Mouse (Mus musculus) thymus, postnatal 4 days (tissue): ENCODE results near the gene Poldip3.

ENCODE experiments used
- DNase-seq: peaks from one replicate; pipeline ENCODE4 v3.0.0; 2021

The Poldip3 gene

DNA sequence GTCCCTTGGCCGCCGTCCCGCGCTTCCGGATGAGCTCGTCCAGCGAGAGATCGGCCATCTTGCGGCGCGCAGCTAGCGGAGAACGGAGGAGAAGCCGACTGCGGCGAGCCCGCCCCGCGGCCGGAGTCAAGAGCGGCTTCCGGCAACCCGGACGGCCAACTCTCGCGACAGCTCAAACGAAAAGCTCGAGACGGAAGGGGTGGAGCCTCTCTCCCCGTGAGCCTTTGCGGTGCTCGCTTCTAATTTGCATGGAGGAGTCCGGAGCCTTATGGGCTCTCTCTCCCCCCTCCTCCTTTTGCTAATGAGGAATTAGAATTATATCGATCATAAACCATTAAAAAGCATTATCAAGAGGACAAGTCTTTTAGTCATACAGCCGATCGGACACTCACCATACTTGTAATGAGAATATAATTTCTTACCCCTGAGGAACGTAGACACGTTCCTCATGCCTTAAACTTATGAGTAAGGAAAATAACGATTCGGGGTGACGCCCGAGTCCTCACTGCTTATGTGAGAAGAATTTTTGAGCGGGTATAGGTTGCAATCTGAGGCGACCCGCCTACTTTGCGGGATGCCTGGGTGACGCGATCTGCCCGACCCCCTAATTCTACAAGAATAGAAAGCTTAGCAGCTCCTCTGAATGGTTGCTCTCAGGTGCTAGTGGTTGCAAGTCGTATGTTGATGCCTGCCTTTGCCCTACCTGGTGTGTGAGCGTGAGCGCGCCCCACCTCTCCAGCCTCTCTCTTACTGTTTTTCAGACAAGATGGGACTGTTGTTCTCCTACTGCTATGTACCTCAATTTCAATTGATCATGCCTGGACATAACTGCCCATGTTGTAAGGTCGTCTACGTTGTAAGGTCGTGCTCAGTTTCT, at the start of gene Poldip3:
TSS of gene Poldip3 (minus strand) at position 189 of the 877 bp plus-strand sequence.
- DNase-seq, result peak; percentile 98

GRCm38 (mm10) chr15:83193413-83193812, 44.2 kb upstream of the Poldip3 start:
- no peak for DNase-seq

DNA sequence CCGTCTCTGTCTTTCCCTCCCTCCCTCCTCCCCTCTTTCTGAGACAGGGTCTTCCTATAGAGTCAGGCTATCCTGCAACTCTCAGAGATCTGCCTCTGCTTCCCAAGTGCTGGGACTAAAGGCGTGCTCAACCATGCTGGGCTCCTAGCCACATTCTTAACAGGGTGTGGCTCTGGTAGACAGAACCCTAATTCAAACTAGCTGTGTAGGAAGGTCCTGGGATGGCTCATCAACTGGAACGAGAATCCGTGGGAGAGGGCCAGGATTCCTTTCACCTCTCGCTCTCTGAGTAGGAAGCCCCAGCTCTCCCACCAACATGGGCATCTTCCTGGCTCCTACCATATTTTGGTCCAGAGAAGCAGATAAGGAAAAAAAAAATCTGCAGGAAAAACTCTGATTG, 33.2 kb upstream of the Poldip3 start:
- no peak for DNase-seq

GRCm38 (mm10) chr15:83181800-83182330, 32.7 kb upstream of the Poldip3 start:
- DNase-seq, result no peak

- DNase-seq, result no peak
Measured at GRCm38 (mm10) chr15:83180004-83180403, 30.8 kb upstream of the Poldip3 start.

GRCm38 (mm10) chr15:83176653-83177052, 27.5 kb upstream of the Poldip3 start:
- no peak for DNase-seq

GRCm38 (mm10) chr15:83173914-83174884, 25.0 kb upstream of the Poldip3 start:
- no peak for DNase-seq

GRCm38 (mm10) chr15:83172492-83173429, 23.6 kb upstream of the Poldip3 start, which contains the start of gene Cyb5r3:
Gene Cyb5r3 (minus strand): TSS chr15:83172592.
- DNase-seq, result no peak

GRCm38 (mm10) chr15:83171712-83172481, 22.7 kb upstream of the Poldip3 start:
- DNase-seq, result peak; percentile 97

DNA sequence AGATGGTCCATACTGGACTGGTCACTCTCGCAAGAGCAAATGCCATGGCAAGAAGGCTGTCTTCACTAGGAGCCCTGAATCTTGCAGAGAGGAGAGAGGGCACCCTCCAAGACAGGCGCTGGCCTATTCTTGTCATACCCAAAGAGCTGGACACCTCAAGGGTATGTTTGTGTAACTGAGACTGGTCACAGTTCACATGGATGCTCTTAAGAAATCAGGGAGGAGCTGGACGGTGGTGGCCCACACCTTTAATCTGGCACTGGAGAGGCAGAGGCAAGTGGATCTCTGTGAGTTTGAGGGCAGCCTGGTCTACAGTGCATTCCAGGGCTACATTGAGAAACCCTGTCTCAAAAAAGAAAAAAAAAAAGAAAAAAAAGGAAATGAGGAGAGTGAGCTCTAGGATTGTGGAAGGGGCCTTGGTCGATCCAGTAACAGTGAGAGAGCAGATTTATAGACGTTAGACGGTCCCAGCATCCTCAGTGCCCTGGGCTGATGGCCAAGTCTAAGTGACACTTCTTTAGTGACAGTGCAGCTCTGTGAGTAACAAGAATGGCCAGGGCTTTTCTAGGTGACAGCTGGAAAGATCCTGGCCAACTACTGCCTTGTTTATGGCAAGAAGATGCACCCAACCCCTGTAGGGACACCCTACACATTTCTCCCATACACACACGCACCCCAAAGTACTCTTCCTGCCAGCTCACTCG, 21.9 kb upstream of the Poldip3 start:
- DNase-seq, result no peak

- DNase-seq, result no peak
Measured at GRCm38 (mm10) chr15:83169772-83170722, 20.9 kb upstream of the Poldip3 start.

DNA sequence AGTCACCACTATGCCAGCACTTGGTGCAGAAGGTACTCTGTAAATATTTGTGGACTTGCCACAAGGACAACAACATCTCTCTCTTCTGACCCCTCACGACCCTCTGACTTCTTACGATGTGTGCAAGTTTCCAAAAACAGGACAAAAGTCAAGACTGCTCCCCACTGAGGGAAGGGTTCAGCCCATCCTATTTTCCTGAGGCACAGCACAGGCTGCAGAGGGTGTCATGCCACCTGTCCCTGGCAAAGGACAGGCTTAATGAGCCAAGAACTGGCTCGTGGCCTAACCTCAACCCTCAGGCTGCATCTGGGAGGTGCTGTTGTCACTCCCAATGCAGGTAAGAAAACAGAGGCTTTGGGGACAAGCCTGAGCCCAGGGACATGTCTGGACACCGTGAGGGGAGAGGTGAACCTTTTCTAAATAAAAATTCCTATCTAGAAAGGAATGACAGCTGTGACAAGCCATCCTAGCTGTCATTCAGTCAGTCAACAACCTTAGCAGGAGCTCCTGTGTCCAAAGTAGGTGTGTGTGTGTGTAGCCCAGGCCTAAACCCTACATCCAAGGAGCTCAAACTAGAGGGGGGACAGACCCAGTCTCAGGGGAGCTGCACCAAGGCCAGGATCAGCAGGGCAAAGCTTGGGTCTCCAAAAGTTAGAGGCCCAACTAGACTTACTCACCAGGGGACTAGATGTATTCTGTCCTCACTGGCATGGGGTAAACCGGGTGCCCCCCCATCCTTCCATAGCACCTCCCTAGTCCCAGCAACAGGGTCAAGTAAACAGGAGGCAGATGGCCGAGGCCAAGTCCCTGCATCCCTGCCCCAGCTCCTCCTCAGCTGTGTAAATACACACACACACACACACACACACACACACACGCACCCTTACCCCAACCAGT, 19.9 kb upstream of the Poldip3 start:
- DNase-seq, result no peak

DNA sequence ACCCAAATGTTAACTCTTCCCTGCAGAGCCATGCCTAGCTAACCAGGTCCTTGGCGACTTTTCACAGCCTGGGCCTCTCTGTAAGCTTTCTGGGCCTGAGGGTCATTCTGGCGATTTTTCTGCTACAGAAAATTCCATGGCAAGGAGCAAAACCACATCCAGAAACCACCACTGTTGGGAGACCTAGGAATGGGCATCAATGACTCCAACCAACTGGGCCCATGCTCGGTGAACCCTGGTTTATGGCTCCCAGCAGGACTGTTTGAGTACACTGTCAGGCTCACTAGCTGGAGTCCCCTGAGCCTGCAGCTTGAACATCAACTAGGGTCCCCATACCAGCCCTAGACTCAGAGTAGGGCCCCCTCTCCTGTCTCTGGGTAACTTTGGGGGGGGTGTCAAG, 19.1 kb upstream of the Poldip3 start:
- DNase-seq, result no peak

DNA sequence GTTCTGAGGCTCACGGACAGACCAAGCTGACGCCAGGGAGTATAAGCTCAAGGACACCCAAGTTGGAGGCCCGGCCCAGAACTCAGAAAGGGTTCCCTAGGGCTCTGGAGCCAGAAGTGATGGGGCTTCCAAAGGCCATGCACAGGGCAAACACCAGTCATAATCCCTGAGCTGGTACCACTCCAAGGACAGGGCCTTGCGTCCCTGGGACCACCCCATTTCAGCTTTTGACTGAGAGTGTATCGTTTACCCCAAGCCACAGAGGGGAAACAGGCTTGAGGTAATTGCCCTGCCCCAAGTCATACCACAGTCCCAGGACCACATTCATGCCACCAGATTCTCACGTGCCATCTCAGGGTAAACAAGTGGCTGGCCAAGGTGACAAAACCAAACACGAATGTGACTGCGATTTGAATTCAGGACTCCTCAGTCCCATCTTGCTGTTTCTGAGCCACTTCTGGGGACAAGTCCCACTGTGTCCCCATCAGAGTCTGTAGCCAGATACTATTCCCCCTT, 18.4 kb upstream of the Poldip3 start:
- DNase-seq, result no peak

DNA sequence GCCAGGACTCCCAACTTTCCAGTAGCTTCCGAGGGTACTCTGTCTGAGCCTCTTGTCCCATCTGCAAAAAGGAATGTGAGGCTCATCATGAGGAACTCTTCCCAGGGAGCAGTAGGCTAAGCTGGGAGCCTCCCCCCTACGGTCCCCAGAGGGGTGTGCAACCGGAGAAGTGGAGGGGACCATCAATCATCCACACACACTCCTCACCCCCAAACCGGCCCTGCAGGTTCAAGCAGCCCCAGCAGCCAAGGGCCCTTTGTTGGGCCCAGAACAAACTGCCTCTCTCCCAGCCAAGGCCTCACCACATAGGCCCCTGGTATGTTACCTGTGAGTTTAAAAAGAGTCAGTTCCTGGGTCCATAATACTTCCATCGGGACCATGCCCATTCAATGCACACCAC, 17.9 kb upstream of the Poldip3 start:
- DNase-seq, result no peak

- DNase-seq, result no peak
Measured at GRCm38 (mm10) chr15:83166642-83167041, 17.5 kb upstream of the Poldip3 start.

DNA sequence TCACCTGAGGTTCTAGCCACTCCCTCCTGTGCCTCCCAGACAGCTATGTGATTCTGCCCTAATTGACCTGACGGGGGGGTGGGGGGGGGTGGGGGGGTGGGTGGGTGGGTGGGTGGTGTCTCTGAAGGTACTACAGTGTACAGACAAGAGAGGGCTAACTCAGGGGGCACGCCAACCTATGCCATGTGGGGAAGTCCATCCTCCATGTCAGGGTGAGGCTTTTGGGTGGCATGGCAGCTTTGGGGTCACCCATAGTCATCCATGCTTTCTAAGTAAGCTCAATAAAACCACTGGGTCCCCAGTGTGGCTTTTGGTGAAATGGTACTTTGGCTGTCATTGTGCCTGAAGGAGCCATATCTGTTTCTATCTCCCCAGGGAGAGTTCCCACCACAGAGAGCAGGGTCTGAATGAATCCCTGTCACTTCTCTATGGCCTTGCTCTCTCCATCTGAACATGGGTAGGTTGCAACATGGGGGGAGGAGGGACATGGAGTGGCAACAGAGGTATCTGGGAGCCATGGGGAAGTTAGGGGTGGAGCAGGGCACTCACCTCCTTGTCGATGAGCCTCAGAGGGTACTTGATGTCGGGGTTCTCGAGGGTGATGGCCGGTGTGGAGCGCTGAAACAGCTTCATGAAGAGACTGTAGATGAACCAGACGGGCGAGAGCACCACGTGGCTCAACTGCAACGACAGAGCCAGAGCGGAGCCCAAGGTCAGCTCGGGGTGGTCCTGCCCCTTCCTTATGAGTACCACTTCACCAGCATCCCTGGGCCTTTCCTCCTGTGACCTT, 16.5 kb upstream of the Poldip3 start:
- DNase-seq, result no peak
